Mouse (Mus musculus) macrophage (primary cell): ENCODE data around the gene Thbs3. TPM values are rescaled to one million over a fixed set of nuclear protein-coding genes. Genes with fewer than 3 reads are reported as not detected.

Experiments used
- H3K27ac ChIP-seq: fragments of 350-480 bp; formaldehyde crosslinking; 2 replicates; pipeline ENCODE4 v1.9.0; 2021
- H3K36me3 ChIP-seq: fragments of 350-480 bp; formaldehyde crosslinking; 2 replicates; pipeline ENCODE4 v1.9.0; 2021; ENCODE audit errors: inconsistent target
- H3K4me3 ChIP-seq: fragments of 350-480 bp; formaldehyde crosslinking; 2 replicates; pipeline ENCODE4 v1.9.0; 2021; ENCODE audit errors: inconsistent target
- H3K79me2 ChIP-seq: fragments of 350-480 bp; formaldehyde crosslinking; 2 replicates; pipeline ENCODE4 v1.9.0; 2021; ENCODE audit errors: inconsistent target
- WGBS: methylation state at CpG from one replicate; pipeline ENCODE4 v1.1.7; 2026; ENCODE audit warnings: inconsistent platforms; ENCODE audit not compliant: missing documents; 5-methylcytosine and 5-hydroxymethylcytosine counted together
- polyA plus RNA-seq: library from polyadenylated mRNA; stranded (reverse); fragments of 250-400 nt; gene quantifications from 3 replicates; pipeline ENCODE4 v1.2.4, GENCODE M21; 2018; ENCODE audit warnings: inconsistent platforms

The Thbs3 gene
- polyA plus RNA-seq, 1 experiment from 2014 or later, result 0.34 TPM

- peaks cover 5% of the 10 kb centered on the region; the same call in 1 of the 2 replicates for H3K79me2 ChIP-seq
- H3K27ac ChIP-seq, result no peak overlapping the region
- peak overlapping the region; percentile 10; the same call in 1 of the 2 replicates for H3K4me3 ChIP-seq
- H3K36me3 ChIP-seq, result no peaks in the 10 kb centered on the region; the same call in 1 of the 2 replicates
- WGBS, result under 1% methylated on average over 16 of the region's 26 CpGs
Observed at GRCm38 (mm10) chr3:89244982-89245687, 30.2 kb downstream of the Thbs3 start.

GRCm38 (mm10) chr3:89245688-89246171 lies 30.8 kb downstream of the Thbs3 start, which contains the start of gene Krtcap2:
Gene Krtcap2, plus strand, starts transcription at chr3:89245966.
- Histone ChIP-seq H3K79me2 (peaks cover 5% of the 10 kb centered on the region; the same call in 1 of the 2 replicates), H3K36me3 (no peaks in the 10 kb centered on the region; the same call in 1 of the 2 replicates), H3K27ac (peak within 1 kb of the TSS; percentile 68), H3K4me3 (peak within 1 kb of the TSS; percentile 76)
- 9% methylated on average over 19 of the region's 20 CpGs for WGBS

- Histone ChIP-seq H3K79me2 (peaks cover 5% of the 10 kb centered on the region; the same call in 1 of the 2 replicates), H3K36me3 (no peaks in the 10 kb centered on the region; the same call in 1 of the 2 replicates), H3K27ac (peak within 1 kb of the TSS; percentile 68), H3K4me3 (peak within 1 kb of the TSS; percentile 76)
- under 1% methylated on average over 42 of the region's 42 CpGs for WGBS
Observed at GRCm38 (mm10) chr3:89246261-89247100, 31.5 kb downstream of the Thbs3 start, which contains the start of gene Trim46. Gene Trim46, minus strand, starts transcription at chr3:89246309.

GRCm38 (mm10) chr3:89247466-89247865 lies 32.5 kb downstream of the Thbs3 start:
- Histone ChIP-seq H3K36me3 (no peaks in the 10 kb centered on the region; the same call in 1 of the 2 replicates), H3K79me2 (peaks cover 5% of the 10 kb centered on the region; the same call in 1 of the 2 replicates), H3K27ac (peak overlapping the region; percentile 68), H3K4me3 (peak overlapping the region; percentile 76)
- WGBS, result 68% methylated on average over 4 of the region's 4 CpGs

- H3K27ac ChIP-seq, result no peak overlapping the region
- peaks cover 5% of the 10 kb centered on the region; the same call in 1 of the 2 replicates for H3K79me2 ChIP-seq
- H3K36me3 ChIP-seq, result no peaks in the 10 kb centered on the region; the same call in 1 of the 2 replicates
- WGBS, result 12% methylated on average over 7 of the region's 7 CpGs
- H3K4me3 ChIP-seq, result no peak overlapping the region
Observed at GRCm38 (mm10) chr3:89250435-89251040, 35.6 kb downstream of the Thbs3 start.

- H3K27ac ChIP-seq, result no peak overlapping the region
- no peak overlapping the region for H3K4me3 ChIP-seq
- 9% methylated on average over 17 of the region's 17 CpGs for WGBS
- H3K79me2 ChIP-seq, result peaks cover 4% of the 10 kb centered on the region; the same call in 1 of the 2 replicates
- no peaks in the 10 kb centered on the region; the same call in 1 of the 2 replicates for H3K36me3 ChIP-seq
Observed at GRCm38 (mm10) chr3:89251365-89251895, 36.5 kb downstream of the Thbs3 start.

- 96% methylated on average over 5 of the region's 5 CpGs for WGBS
- no peak overlapping the region for H3K27ac ChIP-seq
- no peaks in the 10 kb centered on the region for H3K36me3 ChIP-seq
- no peak overlapping the region for H3K4me3 ChIP-seq
- H3K79me2 ChIP-seq, result no peaks in the 10 kb centered on the region
Observed at GRCm38 (mm10) chr3:89254994-89255393, 40.0 kb downstream of the Thbs3 start.

GRCm38 (mm10) chr3:89256177-89256576 lies 41.2 kb downstream of the Thbs3 start:
- Histone ChIP-seq H3K4me3 (no peak overlapping the region), H3K36me3 (no peaks in the 10 kb centered on the region), H3K27ac (no peak overlapping the region), H3K79me2 (no peaks in the 10 kb centered on the region)
- 67% methylated on average over 5 of the region's 5 CpGs for WGBS

- 79% methylated on average over 7 of the region's 7 CpGs for WGBS
- Histone ChIP-seq H3K36me3 (no peaks in the 10 kb centered on the region), H3K27ac (no peak within 1 kb of the TSS), H3K4me3 (no peak within 1 kb of the TSS), H3K79me2 (no peaks in the 10 kb centered on the region)
Observed at GRCm38 (mm10) chr3:89259076-89259475, 44.1 kb downstream of the Thbs3 start, which contains the start of gene Dpm3. Gene Dpm3, plus strand, starts transcription at chr3:89259358.

- no peak overlapping the region for H3K4me3 ChIP-seq
- H3K36me3 ChIP-seq, result no peaks in the 10 kb centered on the region
- WGBS, result 90% methylated on average over 3 of the region's 3 CpGs
- H3K27ac ChIP-seq, result no peak overlapping the region
- no peaks in the 10 kb centered on the region for H3K79me2 ChIP-seq
Observed at GRCm38 (mm10) chr3:89260211-89260610, 45.2 kb downstream of the Thbs3 start.

- 63% methylated on average over 10 of the region's 10 CpGs for WGBS
- Histone ChIP-seq H3K36me3 (no peaks in the 10 kb centered on the region), H3K27ac (no peak overlapping the region), H3K79me2 (peaks cover 10% of the 10 kb centered on the region; the same call in 1 of the 2 replicates), H3K4me3 (no peak overlapping the region)
Observed at GRCm38 (mm10) chr3:89262417-89262816, 47.4 kb downstream of the Thbs3 start.

GRCm38 (mm10) chr3:89266439-89266893 lies 51.5 kb downstream of the Thbs3 start:
- Histone ChIP-seq H3K79me2 (peaks cover 11% of the 10 kb centered on the region; the same call in 1 of the 2 replicates), H3K36me3 (no peaks in the 10 kb centered on the region), H3K27ac (peak overlapping the region; percentile 52), H3K4me3 (peak overlapping the region; percentile 91)
- under 1% methylated on average over 20 of the region's 20 CpGs for WGBS

GRCm38 (mm10) chr3:89268916-89269315 lies 53.9 kb downstream of the Thbs3 start:
- WGBS, result 98% methylated on average over 8 of the region's 8 CpGs
- Histone ChIP-seq H3K4me3 (no peak overlapping the region), H3K36me3 (no peaks in the 10 kb centered on the region), H3K27ac (no peak overlapping the region), H3K79me2 (peaks cover 11% of the 10 kb centered on the region; the same call in 1 of the 2 replicates)
